Mouse (Mus musculus): ENCODE data around the gene Tmem232.

- TF ChIP-seq POLR2A (IDR thresholded peaks at IDR 0.05; ENCODE audit: borderline replicate concordance, extremely low read depth, insufficient read depth, insufficient read length, poor library complexity, severe bottlenecking) (no peak), CTCF (IDR thresholded peaks at IDR 0.05; ENCODE audit: borderline replicate concordance, extremely low read depth, insufficient read depth, insufficient read length) (no peak)
These were observed 34.8 kb upstream of the Tmem232 start for GRCm38 (mm10) chr17:65575339-65575738.
